Mouse (Mus musculus) lung, embryonic 16.5 days (tissue): ENCODE data around the gene Arrdc3. TPM values are rescaled to one million over a fixed set of nuclear protein-coding genes. Genes with fewer than 3 reads are reported as not detected.

Source experiments
- ATAC-seq: fragments of 200-750 bp; cut with Nextera tagmentation; 2 replicates; pipeline ENCODE4 v1.8.0; 2017; ENCODE audit warnings: low read depth, mild to moderate bottlenecking, moderate library complexity
- H3K27ac ChIP-seq: fragments of 300-500 bp; sonication (generic); 2 replicates; pipeline ENCODE4 v1.5.1; 2014; ENCODE audit warnings: mild to moderate bottlenecking, control low read depth, low read length
- H3K27me3 ChIP-seq: fragments of 300-500 bp; sonication (generic); 2 replicates; pipeline ENCODE4 v1.6.1; 2014; ENCODE audit warnings: low read depth, low read length, mixed read lengths; ENCODE audit not compliant: control insufficient read depth, insufficient read depth
- H3K36me3 ChIP-seq: fragments of 300-500 bp; sonication (generic); 2 replicates; pipeline ENCODE4 v1.6.1; 2014; ENCODE audit warnings: low read length; ENCODE audit not compliant: control insufficient read depth, insufficient read depth
- H3K4me1 ChIP-seq: fragments of 300-500 bp; sonication (generic); replicated peaks from 2 replicates; pipeline ENCODE4 v1.6.1; 2014; ENCODE audit warnings: low read length, mixed read lengths; ENCODE audit not compliant: control insufficient read depth, insufficient read depth
- H3K4me2 ChIP-seq: fragments of 300-500 bp; sonication (generic); 2 replicates; pipeline ENCODE4 v1.6.1; 2014; ENCODE audit warnings: low read depth, low read length, control low read depth
- H3K4me3 ChIP-seq: fragments of 300-500 bp; sonication (generic); 2 replicates; pipeline ENCODE4 v1.5.1; 2014; ENCODE audit warnings: mild to moderate bottlenecking, low read length, control low read depth
- H3K9ac ChIP-seq: fragments of 300-500 bp; sonication (generic); 2 replicates; pipeline ENCODE4 v1.6.1; 2014; ENCODE audit warnings: low read length, control low read depth
- H3K9me3 ChIP-seq: fragments of 300-500 bp; sonication (generic); 2 replicates; pipeline ENCODE4 v1.6.1; 2016; ENCODE audit warnings: low read length; ENCODE audit not compliant: control insufficient read depth
- WGBS: fragments of 180-500 bp; shearing (Covaris S2); extraction: QIAGEN DNeasy Blood & Tissue Kit; methylation state at CpG from one replicate; pipeline ENCODE4 v1.1.7; 2014; 5-methylcytosine and 5-hydroxymethylcytosine counted together
- polyA plus RNA-seq: library from polyadenylated mRNA; unstranded; fragments of >200 nt; fragmentation: Nextera tagmentation; extraction: Ambion mirVana; gene quantifications from 2 replicates; pipeline ENCODE4 v1.2.1, GENCODE M21; 2015

The Arrdc3 gene
- polyA plus RNA-seq, 1 experiment from 2014 or later: 60.1 TPM

- H3K27me3 ChIP-seq: no peaks in the 10 kb centered on the region
- ATAC-seq: no peak
- WGBS: 87% methylated on average over 3 of the region's 3 CpGs
Observed at GRCm38 (mm10) chr13:80902796-80903195, 19.6 kb downstream of the Arrdc3 start.

GRCm38 (mm10) chr13:80913361-80913760, 30.2 kb downstream of the Arrdc3 start:
- Histone ChIP-seq H3K27ac (no peak overlapping the region), H3K9ac (no peak overlapping the region), H3K27me3 (no peaks in the 10 kb centered on the region), H3K4me1 (no peaks in the 10 kb centered on the region), H3K4me3 (no peak overlapping the region), H3K9me3 (no peaks in the 10 kb centered on the region), H3K36me3 (no peaks in the 10 kb centered on the region), H3K4me2 (no peak overlapping the region)
- ATAC-seq: no peak

More at GRCm38 (mm10) chr13:80902796-80903195, 19.6 kb downstream of the Arrdc3 start:
- peaks cover 6% of the 10 kb centered on the region for H3K36me3 ChIP-seq
- H3K27ac ChIP-seq: no peak overlapping the region
- H3K9ac ChIP-seq: no peak overlapping the region
- no peaks in the 10 kb centered on the region for H3K9me3 ChIP-seq
- H3K4me2 ChIP-seq: no peak overlapping the region
- no peak overlapping the region for H3K4me3 ChIP-seq
- H3K4me1 ChIP-seq: no peaks in the 10 kb centered on the region

GRCm38 (mm10) chr13:80920939-80921338, 37.8 kb downstream of the Arrdc3 start:
- Histone ChIP-seq H3K27me3 (no peaks in the 10 kb centered on the region), H3K4me3 (no peak overlapping the region), H3K9ac (no peak overlapping the region), H3K4me2 (no peak overlapping the region), H3K27ac (no peak overlapping the region), H3K36me3 (no peaks in the 10 kb centered on the region), H3K9me3 (no peaks in the 10 kb centered on the region), H3K4me1 (no peaks in the 10 kb centered on the region)
- no peak for ATAC-seq
- WGBS: 78% methylated on average over 6 of the region's 6 CpGs

- H3K4me3 ChIP-seq: no peak overlapping the region
- no peaks in the 10 kb centered on the region for H3K27me3 ChIP-seq
- WGBS: 74% methylated on average over 7 of the region's 7 CpGs
- no peaks in the 10 kb centered on the region for H3K9me3 ChIP-seq
- H3K9ac ChIP-seq: no peak overlapping the region
- ATAC-seq: no peak
- no peak overlapping the region for H3K4me2 ChIP-seq
- no peak overlapping the region for H3K27ac ChIP-seq
- no peaks in the 10 kb centered on the region for H3K36me3 ChIP-seq
- no peaks in the 10 kb centered on the region for H3K4me1 ChIP-seq
Observed at GRCm38 (mm10) chr13:80921593-80922327, 38.6 kb downstream of the Arrdc3 start.

GRCm38 (mm10) chr13:80928187-80928586, 45.0 kb downstream of the Arrdc3 start:
- 0 out of 2 replicates have a peak, but pooled peaks cover 3% of the 10 kb centered on the region for H3K4me1 ChIP-seq
- H3K4me2 ChIP-seq: no peak overlapping the region
- no peaks in the 10 kb centered on the region for H3K9me3 ChIP-seq
- H3K4me3 ChIP-seq: no peak overlapping the region
- 0 out of 2 replicates have a peak overlapping the region, but pooled peaks have one; percentile 13 for H3K27ac ChIP-seq
- no peaks in the 10 kb centered on the region for H3K36me3 ChIP-seq
- H3K27me3 ChIP-seq: no peaks in the 10 kb centered on the region
- 0 out of 2 replicates have a peak, but pooled peaks have one; percentile 30 for ATAC-seq
- 34% methylated on average over 7 of the region's 7 CpGs for WGBS
- H3K9ac ChIP-seq: no peak overlapping the region

GRCm38 (mm10) chr13:80930030-80930429, 46.8 kb downstream of the Arrdc3 start:
- 50% methylated on average over 4 of the region's 4 CpGs for WGBS

GRCm38 (mm10) chr13:80932816-80933402, 49.7 kb downstream of the Arrdc3 start:
- Histone ChIP-seq H3K27me3 (no peaks in the 10 kb centered on the region), H3K4me3 (no peak overlapping the region), H3K4me2 (no peak overlapping the region), H3K27ac (no peak overlapping the region), H3K36me3 (no peaks in the 10 kb centered on the region), H3K9me3 (no peaks in the 10 kb centered on the region), H3K9ac (no peak overlapping the region), H3K4me1 (0 out of 2 replicates have a peak, but pooled peaks cover 3% of the 10 kb centered on the region)
- ATAC-seq: peak; percentile 34; the same call in 1 of the 2 replicates
- WGBS: 53% methylated on average over 5 of the region's 5 CpGs

More at GRCm38 (mm10) chr13:80930030-80930429, 46.8 kb downstream of the Arrdc3 start:
- no peak overlapping the region for H3K4me2 ChIP-seq
- H3K9me3 ChIP-seq: no peaks in the 10 kb centered on the region
- H3K36me3 ChIP-seq: no peaks in the 10 kb centered on the region
- H3K4me1 ChIP-seq: 0 out of 2 replicates have a peak, but pooled peaks cover 3% of the 10 kb centered on the region
- no peak overlapping the region for H3K9ac ChIP-seq
- H3K27ac ChIP-seq: no peak overlapping the region
- no peak overlapping the region for H3K4me3 ChIP-seq
- H3K27me3 ChIP-seq: no peaks in the 10 kb centered on the region
- no peak for ATAC-seq

GRCm38 (mm10) chr13:80936426-80936825, 53.2 kb downstream of the Arrdc3 start:
- WGBS: 60% methylated on average over 2 of the region's 2 CpGs
- Histone ChIP-seq H3K36me3 (no peaks in the 10 kb centered on the region), H3K4me1 (peaks cover 14% of the 10 kb centered on the region), H3K9ac (no peak overlapping the region), H3K4me2 (no peak overlapping the region), H3K4me3 (no peak overlapping the region), H3K9me3 (no peaks in the 10 kb centered on the region), H3K27ac (no peak overlapping the region), H3K27me3 (no peaks in the 10 kb centered on the region)
- no peak for ATAC-seq

- no peaks in the 10 kb centered on the region for H3K36me3 ChIP-seq
- 56% methylated on average over 4 of the region's 4 CpGs for WGBS
- peaks cover 14% of the 10 kb centered on the region for H3K4me1 ChIP-seq
- H3K4me2 ChIP-seq: no peak overlapping the region
- H3K9me3 ChIP-seq: no peaks in the 10 kb centered on the region
- no peak overlapping the region for H3K9ac ChIP-seq
- no peak overlapping the region for H3K4me3 ChIP-seq
- H3K27ac ChIP-seq: peak overlapping the region; percentile 40; the same call in 1 of the 2 replicates
- no peaks in the 10 kb centered on the region for H3K27me3 ChIP-seq
- peak; percentile 39 for ATAC-seq
Observed at GRCm38 (mm10) chr13:80939228-80939627, 56.0 kb downstream of the Arrdc3 start.
